Mouse (Mus musculus) E14TG2a.4 (cell line): ENCODE results near the gene Gdpd3.

Source experiments
- CTCF ChIP-seq: conservative IDR thresholded peaks from 2 replicates; pipeline ENCODE4 v1.5.1; 2014; ENCODE audit warnings: low read length
- NANOG ChIP-seq: IDR thresholded peaks from 2 replicates; pipeline ENCODE4 v1.6.1; 2014; ENCODE audit warnings: borderline replicate concordance, low read length, mixed read lengths
- POU5F1 ChIP-seq: IDR thresholded peaks from 2 replicates; pipeline ENCODE4 v1.6.1; 2014; ENCODE audit warnings: low read length, borderline replicate concordance

DNA sequence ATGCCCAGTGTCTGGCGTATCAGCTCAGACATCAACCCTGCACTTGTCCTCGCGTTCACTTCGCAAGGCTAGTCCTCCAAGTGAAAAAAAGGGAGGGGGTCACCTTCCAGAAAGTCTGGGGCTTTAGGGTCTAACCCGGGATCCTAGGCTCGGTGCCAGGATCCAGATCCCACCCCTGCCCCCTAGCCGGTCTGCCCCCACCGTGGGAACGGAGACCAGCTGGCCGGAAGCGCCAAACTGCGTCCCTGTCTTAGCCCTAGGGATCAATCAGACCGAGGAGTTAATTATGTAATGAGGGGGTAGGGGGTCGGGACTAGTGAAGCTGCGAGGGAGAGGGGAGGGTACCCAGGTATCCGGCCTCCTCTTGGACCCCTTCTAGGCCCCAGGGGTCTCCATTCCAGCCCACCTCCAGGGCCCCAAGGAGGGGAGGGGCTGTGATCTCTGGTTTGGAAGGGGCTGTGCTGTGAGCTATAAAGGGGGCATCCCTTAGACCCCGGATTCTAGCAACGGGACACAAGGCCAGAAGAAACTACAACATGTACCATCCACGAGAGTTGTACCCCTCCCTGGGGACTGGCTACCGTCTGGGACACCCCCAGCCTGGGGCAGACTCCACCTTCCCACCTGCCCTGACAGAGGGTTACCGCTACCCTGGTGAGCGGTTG, 15.0 kb downstream of the Gdpd3 start, which contains the start of gene Tbx6:
- TF ChIP-seq CTCF (no peak), POU5F1 (no peak), NANOG (no peak)
